Mouse (Mus musculus): Measurements from ENCODE around the gene Iqsec1.
A peak's percentile ranks its signal among the peaks of the same experiment; 100 is the strongest.

The Iqsec1 gene

GRCm38 (mm10) chr6:90810576-90810975 lies 177.9 kb downstream of the Iqsec1 start:
- no peak for DNase-seq

- peak; percentile 27 for DNase-seq
These were observed 178.5 kb downstream of the Iqsec1 start for GRCm38 (mm10) chr6:90809960-90810362.

- DNase-seq = peak; percentile 13
These were observed 179.2 kb downstream of the Iqsec1 start for GRCm38 (mm10) chr6:90809077-90809840.

- DNase-seq = no peak
These were observed 179.9 kb downstream of the Iqsec1 start for GRCm38 (mm10) chr6:90808544-90808943.

GRCm38 (mm10) chr6:90808134-90808533 lies 180.4 kb downstream of the Iqsec1 start:
- DNase-seq = no peak

- DNase-seq = no peak
These were observed 180.9 kb downstream of the Iqsec1 start for GRCm38 (mm10) chr6:90807581-90807980.

GRCm38 (mm10) chr6:90806743-90807142 lies 181.7 kb downstream of the Iqsec1 start:
- no peak for DNase-seq

- no peak for DNase-seq
These were observed 183.4 kb downstream of the Iqsec1 start for GRCm38 (mm10) chr6:90805101-90805500.

- no peak for DNase-seq
These were observed 183.8 kb downstream of the Iqsec1 start for GRCm38 (mm10) chr6:90804646-90805045.

- DNase-seq = no peak
These were observed 185.9 kb downstream of the Iqsec1 start for GRCm38 (mm10) chr6:90802604-90803003.

- DNase-seq = no peak
These were observed 186.4 kb downstream of the Iqsec1 start for GRCm38 (mm10) chr6:90802058-90802457.

GRCm38 (mm10) chr6:90800825-90801224 lies 187.7 kb downstream of the Iqsec1 start:
- no peak for DNase-seq

GRCm38 (mm10) chr6:90799116-90799515 lies 189.4 kb downstream of the Iqsec1 start:
- DNase-seq = no peak

GRCm38 (mm10) chr6:90798201-90798600 lies 190.3 kb downstream of the Iqsec1 start:
- no peak for DNase-seq

GRCm38 (mm10) chr6:90796902-90797596 lies 191.4 kb downstream of the Iqsec1 start:
- no peak for DNase-seq

GRCm38 (mm10) chr6:90790901-90791300 lies 197.6 kb downstream of the Iqsec1 start:
- no peak for DNase-seq

- DNase-seq = no peak
These were observed 199.0 kb downstream of the Iqsec1 start for GRCm38 (mm10) chr6:90789520-90789919.

- no peak for DNase-seq
These were observed 200.9 kb downstream of the Iqsec1 start for GRCm38 (mm10) chr6:90787587-90787986.

GRCm38 (mm10) chr6:90787036-90787435 lies 201.4 kb downstream of the Iqsec1 start:
- DNase-seq = no peak

GRCm38 (mm10) chr6:90786589-90786988 lies 201.9 kb downstream of the Iqsec1 start:
- DNase-seq = no peak

GRCm38 (mm10) chr6:90783945-90784344 lies 204.5 kb downstream of the Iqsec1 start:
- no peak for DNase-seq

GRCm38 (mm10) chr6:90783176-90783575 lies 205.3 kb downstream of the Iqsec1 start:
- DNase-seq = no peak

- peak; percentile 16 for DNase-seq
These were observed 206.3 kb downstream of the Iqsec1 start for GRCm38 (mm10) chr6:90781921-90782770.

Data from kidney, adult 18-20 months (tissue).